Mouse (Mus musculus): ENCODE data around the gene Cd274. TPM values are rescaled to one million over a fixed set of nuclear protein-coding genes. Genes with fewer than 3 reads are reported as not detected.

The Cd274 gene
- total RNA-seq (2021), result 1 to 10 TPM in 1 of 2 experiments, under 1 TPM in 1; 0.94 to 1.3 TPM

DNA sequence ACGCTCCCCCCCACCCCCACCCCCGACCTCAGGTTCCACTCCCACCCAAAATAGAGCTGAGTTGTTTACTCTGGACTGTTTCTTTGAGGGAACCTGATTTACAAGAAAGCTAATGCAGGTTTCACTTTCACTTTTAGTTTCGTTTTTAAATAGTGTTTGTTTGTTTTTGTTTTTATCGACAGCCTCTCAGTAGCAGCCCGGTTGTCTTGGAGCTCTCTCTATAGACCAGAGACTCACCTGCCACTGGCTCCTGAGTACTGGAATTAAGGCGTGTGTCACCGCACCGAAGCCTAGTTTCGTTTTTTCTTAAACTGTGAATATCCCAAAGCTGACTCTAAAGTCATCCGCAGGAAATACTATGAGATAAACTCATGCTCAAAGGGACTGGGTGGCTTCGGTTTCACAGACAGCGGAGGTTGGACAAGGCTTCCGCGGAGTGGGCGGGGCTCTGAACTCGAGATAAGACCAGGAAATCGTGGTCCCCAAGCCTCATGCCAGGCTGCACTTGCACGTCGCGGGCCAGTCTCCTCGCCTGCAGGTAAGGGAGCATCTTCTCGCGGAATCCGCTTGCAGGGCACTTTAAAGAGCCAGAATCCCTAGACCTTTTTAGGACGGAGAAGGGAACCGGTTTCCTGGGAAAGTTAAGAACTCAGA lies at the start of gene Cd274, which contains the start of gene Plgrkt:
Gene Cd274 (plus strand): TSS at position 487 of the 654 bp plus-strand sequence.
Gene Plgrkt (minus strand): TSS at position 422 of the 654 bp plus-strand sequence.
- DNase-seq, result peak; percentile 11 to 33

DNA sequence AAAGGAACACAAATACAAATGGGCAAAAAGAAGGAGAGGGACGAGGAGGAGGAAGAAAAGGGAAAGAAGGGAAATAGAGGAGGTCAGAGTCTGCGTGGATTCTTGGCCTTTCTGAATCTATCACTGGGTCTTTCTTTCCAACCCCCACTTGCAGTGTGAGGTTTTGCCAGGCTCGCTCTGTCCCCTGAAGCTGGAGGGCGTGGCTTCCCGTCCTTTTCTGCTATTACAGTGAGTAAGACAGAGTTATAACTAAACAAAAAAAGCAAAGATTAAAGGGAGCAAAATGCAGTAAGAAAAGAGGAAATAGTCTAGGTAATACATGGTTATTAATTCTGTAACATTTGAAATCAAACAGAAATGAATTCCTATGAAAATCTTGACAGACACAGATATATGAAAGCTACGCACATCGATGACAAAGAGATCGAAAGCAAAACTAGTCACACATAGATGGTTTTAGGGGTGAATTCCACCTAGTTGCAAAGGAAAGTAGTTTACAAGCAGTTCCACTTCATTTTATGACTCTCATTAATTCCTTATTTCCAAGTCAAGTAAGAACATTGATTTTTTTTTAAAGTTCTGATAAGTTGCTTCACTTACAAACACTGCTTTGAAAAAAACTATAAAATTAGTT lies 43.7 kb upstream of the Cd274 start:
- DNase-seq, result no peak

DNA sequence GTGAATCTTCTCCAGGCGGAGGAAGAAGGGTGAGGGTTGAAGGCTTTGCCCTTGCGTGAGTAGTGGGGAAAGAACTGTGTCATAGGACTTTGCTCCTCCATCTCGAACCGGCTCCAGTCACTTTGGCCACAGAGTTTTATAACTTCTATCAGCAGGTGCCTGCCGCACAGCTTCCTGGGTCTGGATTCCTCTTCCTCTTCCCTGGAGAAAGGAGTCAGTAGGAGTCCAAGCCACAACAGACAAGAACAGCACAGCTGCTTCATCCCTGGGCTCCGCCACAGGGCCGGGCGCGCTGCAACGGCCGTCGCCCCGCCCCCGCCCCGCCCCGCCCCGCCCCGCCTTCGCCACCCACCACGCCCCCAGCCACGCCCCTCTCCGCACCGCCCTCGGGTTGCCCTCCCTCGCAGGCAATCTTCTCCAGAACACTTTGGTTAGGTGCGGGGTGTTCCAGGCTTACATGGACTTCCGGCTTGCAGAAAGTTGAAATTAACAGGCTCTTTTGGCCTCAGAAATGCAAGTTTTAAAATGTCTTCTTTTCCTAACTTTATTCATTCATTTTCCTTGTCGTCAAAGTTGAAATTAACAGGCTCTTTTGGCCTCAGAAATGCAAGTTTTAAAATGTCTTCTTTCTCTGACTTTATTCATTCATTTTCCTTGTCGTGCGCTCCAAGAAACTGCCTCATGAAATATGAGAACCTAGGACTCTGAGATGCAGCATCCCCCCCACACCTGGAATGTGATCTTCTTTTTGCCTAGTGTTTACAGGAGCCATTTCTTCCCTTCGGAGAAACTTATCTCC lies 42.0 kb upstream of the Cd274 start, which contains the start of gene Insl6:
Gene Insl6 (minus strand): TSS at position 304 of the 799 bp plus-strand sequence.
- peak in 1 of 2 experiments; percentile 16 for DNase-seq

DNA sequence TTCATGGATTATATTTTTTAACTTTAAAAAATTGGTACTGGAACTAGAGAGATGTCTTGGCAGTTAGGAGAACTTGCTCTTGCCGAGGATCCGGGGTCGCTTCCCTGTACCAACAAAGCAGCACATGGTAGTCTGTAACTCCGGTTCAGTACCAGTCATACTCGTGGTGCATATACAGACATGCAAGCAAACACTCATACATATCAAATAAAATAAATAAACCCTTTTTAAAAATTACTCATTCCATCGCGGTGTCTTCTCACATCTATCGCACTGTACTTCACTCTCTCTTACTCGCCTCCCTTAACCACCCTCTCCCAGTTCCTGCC lies 41.4 kb upstream of the Cd274 start:
- DNase-seq, result no peak

DNA sequence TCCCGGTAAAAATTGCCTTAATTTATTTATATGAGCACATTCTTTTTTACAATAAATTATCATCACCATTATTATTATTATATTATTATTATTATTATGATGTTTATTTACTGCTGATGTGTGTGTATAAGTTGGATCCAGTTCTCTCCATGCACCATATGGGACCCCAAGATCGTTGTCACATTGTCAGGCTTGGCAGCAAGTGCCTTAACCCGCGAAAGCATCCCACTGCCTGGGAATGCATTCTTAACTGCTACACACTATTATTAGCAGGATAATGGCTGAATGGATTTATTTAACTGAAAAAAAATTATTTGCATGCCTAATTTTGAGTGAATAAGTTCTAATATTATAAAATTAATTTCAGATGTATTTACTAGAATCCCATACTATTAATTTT lies 40.9 kb upstream of the Cd274 start:
- no peak for DNase-seq

DNA sequence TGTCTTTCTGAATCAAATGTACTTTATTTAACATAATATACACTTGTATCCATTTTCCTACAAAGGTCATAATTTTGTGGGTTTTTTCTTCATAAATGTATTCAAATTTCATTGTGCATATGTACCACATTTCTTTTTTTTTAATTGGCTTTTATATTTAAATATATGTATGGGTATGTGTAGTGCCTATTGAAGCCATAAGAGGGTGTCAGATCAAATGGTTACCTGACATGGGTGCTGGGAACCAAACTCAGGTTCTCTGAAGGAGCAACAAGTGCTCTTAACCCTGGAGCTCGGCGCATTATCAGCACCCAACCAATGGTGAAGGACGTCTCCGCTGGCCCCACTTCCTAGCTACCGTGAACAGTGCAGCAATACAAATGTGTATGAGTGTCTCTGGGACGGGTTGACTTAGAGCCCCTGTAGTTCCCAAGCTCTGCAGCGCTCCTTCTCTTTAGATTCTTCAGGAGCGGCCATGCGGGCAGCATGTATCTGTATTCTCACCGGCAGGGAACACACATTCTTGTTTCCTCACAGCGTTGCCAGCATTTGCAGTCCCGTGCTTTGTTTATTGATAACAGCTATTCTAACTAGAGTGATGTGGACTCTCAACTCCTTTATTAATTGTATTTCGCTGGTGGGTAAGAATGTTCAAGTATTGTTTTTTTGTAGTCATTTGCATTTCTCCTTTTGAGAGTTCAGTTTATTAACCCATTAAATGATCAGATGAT lies 40.3 kb upstream of the Cd274 start:
- no peak for DNase-seq

DNA sequence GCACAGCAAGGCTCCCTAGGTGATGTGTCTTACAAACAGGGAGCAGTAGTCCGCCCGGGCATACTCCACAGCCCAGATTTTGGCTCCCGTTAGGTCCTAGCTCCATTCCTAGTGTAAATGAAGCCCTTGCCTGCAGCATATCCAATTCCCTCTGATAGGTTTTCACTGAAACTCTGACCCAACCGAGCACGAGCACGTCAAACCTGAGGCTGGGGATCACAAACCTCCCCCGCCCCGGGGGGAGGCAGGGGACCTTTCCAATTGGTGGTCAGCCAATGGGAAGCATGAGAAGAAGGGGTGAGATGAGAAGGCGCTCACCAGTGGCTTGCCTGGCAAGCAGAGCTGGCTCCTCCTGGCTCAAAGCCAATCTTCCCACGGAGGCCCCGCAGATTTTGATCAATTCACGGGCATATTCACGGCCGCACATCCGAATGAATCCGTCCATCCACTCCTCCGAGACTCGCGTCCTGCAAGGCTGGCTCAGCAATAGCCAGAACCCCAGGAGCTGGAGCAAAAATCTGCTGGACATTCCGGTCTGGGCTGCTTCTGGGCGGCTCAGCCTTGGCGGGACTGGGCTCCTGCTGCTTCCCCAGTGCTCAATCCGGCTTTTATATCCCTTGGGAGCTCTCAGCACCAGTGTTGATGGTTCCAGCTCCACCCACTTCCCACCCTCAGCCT lies 33.0 kb upstream of the Cd274 start, which contains the start of gene Rln1:
Gene Rln1 (minus strand): TSS at position 603 of the 678 bp plus-strand sequence.
- peak; percentile 21 to 23 for DNase-seq

DNA sequence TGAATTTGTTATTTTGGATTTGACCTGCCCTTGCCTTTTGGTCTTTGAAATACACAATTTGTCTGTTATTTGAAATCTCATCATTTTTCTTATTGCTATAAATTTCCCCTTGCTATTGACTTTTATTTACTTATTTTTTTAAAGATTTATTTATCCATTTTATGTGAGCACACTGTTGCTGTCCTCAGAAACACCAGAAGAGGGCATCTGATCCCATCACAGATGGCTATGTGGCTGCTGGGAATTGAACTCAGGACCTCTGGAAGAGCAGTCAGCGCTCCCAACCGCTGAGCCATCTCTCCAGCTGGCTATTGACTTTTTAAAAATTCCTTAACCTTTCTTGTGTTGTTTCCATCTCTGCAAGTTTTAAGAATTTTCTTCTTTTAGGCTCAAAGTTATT lies 30.6 kb upstream of the Cd274 start:
- DNase-seq, result no peak

DNA sequence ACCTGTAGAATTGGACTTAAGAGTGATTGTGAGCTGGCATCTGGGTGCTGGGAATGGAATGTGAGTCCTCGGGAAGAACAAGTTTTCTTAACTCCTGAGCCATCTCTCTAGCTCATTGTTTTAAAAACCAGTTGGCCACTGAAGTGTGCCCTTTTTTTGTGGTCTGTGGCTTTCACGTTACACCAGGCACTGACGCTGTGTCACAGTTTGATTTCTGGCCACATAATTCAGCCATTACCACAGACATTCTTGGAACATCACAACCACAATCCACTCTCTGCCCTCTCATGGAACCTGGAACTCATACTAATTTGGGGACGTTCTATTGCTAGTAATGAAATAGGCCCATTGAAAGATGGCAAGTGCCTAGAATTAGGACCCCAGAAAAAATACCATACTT lies 26.2 kb upstream of the Cd274 start:
- DNase-seq, result no peak

DNA sequence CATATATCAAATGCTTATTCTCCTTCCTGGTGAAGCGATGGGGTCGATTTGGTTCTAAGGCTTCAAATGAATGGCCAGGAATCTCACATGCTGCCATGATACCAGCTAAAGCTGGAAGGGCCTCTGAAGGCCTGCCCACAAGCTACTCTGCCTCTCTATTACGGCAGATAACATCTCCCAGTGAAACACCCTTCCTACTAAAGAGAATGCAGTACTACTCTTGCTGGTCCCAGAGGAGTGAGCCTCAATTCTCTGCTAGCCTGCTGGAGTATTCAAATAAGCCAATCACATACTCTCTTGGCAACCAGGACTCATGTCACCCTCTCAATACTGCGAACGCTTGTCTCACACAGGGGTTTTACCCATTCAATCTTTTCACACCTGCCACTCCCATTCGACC lies 25.0 kb upstream of the Cd274 start:
- DNase-seq, result no peak

DNA sequence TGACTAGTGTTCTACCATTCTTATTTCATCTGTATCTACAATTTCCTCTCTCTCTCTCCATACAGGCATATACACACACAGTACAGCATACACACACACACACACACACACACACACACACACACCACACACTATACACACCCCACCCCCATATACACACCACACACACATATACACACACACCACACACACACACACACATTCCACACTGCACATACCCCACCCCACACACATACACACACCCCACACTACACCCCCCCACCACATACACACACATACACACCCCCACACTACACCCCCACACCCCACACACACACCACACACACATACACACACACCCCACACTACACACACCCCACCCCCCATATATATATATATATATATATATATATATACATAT lies 22.4 kb upstream of the Cd274 start:
- no peak for DNase-seq

DNA sequence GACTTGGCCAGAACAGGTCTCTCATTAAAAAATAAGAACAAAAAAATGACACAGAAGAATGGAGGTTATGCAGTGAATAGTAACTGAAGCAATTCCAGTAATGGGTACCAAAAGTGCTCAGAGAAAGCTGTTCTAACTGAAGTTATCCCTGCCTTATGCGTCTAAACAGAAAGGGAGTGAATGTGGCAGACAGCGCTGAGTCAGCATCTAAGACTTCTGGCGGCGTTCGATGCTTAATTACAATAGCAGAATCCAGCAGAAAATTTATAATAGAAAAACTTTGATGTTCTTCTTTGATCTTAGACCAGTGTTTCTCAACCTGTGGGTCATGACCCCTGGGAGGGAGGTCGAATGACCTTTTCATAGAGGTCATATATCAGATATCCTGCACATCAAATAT lies 21.6 kb upstream of the Cd274 start:
- no peak for DNase-seq

DNA sequence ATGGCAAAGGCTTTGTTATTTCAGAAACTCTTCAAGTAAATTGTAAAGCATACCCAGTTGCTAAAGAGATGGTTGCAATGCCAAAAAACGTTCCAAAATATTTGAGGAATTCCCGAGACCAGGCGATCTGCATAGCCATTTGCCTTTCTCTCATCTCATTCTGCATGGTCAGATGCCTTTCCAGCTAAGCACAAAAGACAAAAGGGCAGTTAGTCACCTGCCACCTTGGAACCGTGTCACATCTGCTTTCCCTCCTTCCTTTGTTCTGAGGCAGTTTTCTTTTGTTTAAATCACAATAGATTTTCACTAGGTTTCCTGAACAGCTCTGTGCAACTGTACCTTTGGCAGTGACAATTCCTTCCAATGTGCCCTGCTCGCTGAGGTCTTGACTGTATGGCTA lies 16.3 kb upstream of the Cd274 start:
- no peak for DNase-seq

DNA sequence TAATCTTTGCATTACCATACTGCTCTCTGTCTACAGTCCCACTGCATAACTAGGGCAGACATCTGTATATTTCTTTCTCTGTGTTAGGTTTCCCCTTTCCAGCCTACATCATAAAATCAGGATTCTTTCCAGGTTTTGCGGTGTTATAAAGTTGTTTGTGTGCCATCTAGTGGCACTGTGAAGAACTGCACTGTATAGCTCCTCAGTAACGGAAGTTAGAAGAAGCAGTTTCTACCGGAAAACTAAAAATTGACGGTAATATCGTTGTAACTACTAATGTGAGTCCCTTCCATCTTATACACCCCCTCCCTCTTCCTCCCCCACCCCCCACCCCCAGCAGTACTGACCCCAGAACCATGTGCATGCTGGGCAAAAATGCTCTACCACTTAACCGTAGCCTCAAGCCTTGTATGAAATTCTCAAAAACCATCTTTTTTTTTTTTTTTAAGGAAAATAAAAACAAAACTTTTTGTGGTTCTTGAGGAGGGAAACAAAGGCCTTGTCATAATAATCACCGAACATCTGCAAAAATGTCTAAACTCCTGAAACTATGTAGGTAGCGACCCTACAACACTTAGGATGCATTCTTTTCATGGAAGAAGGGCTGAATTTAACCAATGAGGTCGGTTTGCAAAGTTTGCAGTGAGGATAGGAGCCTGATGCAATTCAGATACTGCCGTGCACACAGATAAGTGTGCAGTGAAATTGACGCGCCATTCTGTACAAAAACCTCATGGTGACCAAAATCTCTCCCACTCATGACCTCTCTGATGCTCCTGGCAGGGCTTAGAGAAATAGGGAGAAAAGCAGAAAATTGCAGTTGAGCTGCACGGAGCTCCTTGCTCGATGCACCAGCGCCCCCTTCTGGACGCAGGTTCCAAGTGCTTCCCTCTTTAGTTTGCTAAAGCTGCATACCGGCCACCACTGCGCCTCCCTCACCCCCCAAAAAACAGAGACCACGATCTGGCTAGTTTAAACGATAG lies 12.1 kb upstream of the Cd274 start:
- DNase-seq, result peak; percentile 82

DNA sequence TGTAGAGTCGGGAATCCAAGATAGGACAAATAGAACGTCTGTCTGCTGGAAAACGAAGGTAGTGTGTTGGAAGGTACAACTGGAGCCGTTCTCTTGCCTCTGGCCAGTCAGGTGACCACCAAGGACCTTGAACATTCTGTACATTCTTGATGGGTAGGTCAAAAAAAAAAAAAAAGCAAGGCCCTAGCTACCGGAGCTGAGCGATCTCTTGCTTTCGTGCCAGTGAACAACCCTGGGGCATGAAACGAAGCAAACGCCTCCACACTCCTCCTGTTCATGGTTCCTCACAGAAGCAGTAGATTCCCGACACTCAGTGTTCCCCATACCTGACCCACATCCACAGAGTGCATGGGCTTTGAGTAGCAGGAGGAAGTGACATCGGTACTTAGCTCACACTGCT lies 11.0 kb upstream of the Cd274 start:
- no peak for DNase-seq

DNA sequence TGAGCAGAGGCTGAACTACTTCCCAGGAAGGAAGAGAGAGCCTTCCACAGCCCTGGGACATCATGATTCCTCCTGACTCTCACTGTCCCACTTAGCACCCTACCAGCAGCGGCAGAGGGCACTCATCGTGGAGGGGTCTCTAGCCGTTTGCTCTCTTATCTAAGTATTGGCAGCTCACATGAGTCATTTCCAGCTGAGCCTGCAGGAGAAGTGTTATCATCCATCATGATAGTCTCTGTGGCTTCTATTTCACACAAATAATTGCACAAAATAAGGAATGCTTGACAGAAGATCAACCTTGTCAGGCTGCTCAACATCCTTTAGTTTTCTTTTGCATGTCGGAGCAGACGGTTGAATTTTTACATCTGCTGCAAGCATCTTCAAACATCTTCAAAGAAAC lies 7.0 kb upstream of the Cd274 start:
- DNase-seq, result no peak

DNA sequence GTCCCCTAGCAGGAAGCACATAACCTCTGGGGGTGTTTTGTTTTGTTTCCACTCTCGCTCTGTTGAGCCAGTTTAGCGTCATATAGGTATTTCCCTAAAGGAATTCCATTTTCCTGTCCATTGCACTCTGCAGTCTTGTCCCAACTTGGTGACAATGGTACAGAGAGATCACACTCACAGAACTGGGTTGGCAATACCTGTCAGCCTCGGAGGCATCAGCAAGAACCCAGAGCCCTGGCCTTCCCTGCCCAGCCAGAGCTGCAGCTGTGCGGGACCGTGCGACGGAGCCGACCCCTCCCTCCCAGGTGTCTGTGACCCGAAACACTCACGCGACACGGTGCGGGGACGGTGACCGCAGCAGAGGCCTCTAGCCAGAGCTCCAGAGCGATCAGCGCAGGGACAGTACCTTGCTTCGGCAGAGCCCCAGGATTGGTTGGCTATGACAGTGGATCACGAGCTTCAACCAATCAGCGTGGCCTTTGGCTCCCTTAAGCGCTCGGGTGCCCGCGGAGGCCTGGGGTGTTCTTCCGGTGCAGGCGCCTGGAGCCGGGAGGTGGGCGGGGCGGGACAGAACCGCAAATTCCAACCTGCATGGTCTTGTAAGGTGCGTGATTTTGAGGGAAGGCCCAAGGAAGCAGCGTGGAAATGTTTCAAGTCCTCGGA lies 5.7 kb upstream of the Cd274 start:
- DNase-seq, result peak; percentile 86 to 90

DNA sequence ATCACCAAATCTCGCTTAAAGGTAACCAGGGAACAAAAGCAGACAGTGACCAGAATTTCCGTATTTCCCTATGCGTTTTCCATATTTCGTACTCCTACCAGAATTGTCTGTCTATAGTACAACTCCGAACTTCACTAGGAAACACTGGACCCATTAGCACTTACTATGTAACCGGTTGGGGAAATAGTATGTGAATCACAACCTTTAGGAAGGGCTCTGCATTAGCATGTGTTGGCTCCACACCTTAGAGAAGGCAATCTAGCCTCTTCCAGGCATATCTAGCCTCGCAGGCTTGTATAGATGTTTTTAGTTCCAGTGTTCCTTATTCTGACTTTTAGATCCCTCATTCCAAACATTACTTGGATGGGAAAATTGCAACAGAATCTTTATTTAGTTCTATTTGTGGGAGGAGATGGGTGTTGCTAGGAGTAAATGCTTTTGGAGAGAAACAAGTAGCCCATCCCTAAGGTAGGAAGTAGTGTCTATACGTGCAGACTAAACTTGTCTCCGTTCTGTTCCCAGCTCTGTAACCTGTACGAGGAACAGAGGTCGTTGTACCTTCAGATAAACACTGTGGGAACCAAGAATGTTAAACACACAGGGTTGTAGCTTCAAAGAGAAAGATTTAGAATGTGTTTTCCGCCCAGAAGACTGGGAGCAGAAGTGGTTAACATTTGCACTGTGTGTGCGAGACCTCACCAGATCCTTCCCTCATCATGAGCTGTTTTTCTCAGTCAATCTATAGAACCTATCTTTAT lies 4.9 kb upstream of the Cd274 start:
- no peak for DNase-seq

DNA sequence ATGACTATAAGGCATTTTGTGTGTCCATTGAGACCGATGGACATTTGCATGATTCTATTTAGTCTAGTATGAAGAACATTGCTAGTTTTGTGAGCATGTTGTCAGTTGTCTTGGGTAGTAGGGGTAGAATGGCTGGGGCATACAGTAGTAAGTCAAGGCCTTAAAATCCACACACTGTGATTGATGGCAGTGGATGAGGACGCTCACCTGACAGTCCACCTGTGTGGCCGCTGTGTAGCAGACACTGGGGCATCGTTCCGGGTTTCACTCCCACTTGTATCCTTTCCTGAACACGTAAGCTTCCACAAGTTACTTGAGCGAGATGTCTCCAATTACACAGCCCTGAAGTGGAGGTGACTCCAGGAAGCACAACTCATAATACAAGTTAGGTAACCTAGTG lies 3.7 kb upstream of the Cd274 start:
- no peak for DNase-seq

DNA sequence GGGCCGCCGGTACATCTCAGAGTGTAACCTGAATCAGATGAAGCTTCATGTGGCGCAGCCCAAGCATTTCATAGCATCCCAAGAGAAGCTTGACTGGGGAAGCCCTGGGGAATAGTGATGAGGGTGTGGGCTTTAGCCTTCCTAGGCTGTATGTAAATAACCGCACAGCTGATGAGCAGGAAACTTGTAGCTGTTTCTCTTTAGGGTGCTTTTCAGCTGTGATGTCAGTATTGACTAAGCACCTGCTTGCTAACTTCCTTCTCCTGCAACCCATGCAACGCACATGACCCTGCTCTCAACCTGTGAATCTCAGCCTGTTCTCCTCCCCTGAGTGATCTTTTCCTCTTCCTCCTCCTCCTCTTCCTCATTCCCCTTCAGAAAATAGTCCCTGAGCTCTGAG lies 3.2 kb upstream of the Cd274 start:
- DNase-seq, result no peak

All from layer of hippocampus, postnatal 36 days (tissue).